Mouse (Mus musculus) limb, embryonic 15.5 days (tissue): Measurements from ENCODE around the gene Prpf4b. TPM values are rescaled to one million over a fixed set of nuclear protein-coding genes. Genes with fewer than 3 reads are reported as not detected.
"Not testable (repeated sequence)": the region's sequence is repeated elsewhere in the genome, so short reads cannot be mapped to it uniquely, and the experiment has no call there.

Experiments used
- ATAC-seq: fragments of 200-750 bp; cut with Nextera tagmentation; 2 replicates; pipeline ENCODE4 v1.8.0; 2017; ENCODE audit warnings: low read depth, moderate TSS enrichment; ENCODE audit not compliant: insufficient number of reproducible peaks, low FRiP score, low TSS enrichment
- H3K27ac ChIP-seq: fragments of 300-500 bp; sonication (generic); 2 replicates; pipeline ENCODE4 v1.5.1; 2015; ENCODE audit warnings: moderate library complexity, mild to moderate bottlenecking, inconsistent platforms
- H3K27me3 ChIP-seq: fragments of 300-500 bp; sonication (generic); 2 replicates; pipeline ENCODE4 v1.6.1; 2015; ENCODE audit warnings: inconsistent platforms
- H3K36me3 ChIP-seq: fragments of 300-500 bp; sonication (generic); 2 replicates; pipeline ENCODE4 v1.6.1; 2015; ENCODE audit warnings: inconsistent platforms
- H3K4me1 ChIP-seq: fragments of 300-500 bp; sonication (generic); 2 replicates; pipeline ENCODE4 v1.6.1; 2015; ENCODE audit warnings: inconsistent platforms
- H3K4me2 ChIP-seq: fragments of 300-500 bp; sonication (generic); 2 replicates; pipeline ENCODE4 v1.6.1; 2015; ENCODE audit warnings: mild to moderate bottlenecking, inconsistent platforms
- H3K4me3 ChIP-seq: fragments of 300-500 bp; sonication (generic); 2 replicates; pipeline ENCODE4 v1.5.1; 2015; ENCODE audit warnings: mild to moderate bottlenecking, inconsistent platforms
- H3K9ac ChIP-seq: fragments of 300-500 bp; sonication (generic); 2 replicates; pipeline ENCODE4 v1.6.1; 2015; ENCODE audit warnings: inconsistent platforms
- H3K9me3 ChIP-seq: fragments of 300-500 bp; sonication (generic); 2 replicates; pipeline ENCODE4 v1.6.1; 2016; ENCODE audit warnings: inconsistent platforms
- WGBS: fragments of 180-500 bp; shearing (Covaris S2); methylation state at CpG from one replicate; pipeline ENCODE4 v1.1.7; 2015; 5-methylcytosine and 5-hydroxymethylcytosine counted together
- polyA plus RNA-seq: library from polyadenylated mRNA; unstranded; fragments of >200 nt; fragmentation: Nextera tagmentation; extraction: Ambion mirVana; gene quantifications from 2 replicates; pipeline ENCODE4 v1.2.1, GENCODE M21; 2015

Gene Prpf4b
- polyA plus RNA-seq = 68.7 and 73.2 TPM in 2 replicates

DNA sequence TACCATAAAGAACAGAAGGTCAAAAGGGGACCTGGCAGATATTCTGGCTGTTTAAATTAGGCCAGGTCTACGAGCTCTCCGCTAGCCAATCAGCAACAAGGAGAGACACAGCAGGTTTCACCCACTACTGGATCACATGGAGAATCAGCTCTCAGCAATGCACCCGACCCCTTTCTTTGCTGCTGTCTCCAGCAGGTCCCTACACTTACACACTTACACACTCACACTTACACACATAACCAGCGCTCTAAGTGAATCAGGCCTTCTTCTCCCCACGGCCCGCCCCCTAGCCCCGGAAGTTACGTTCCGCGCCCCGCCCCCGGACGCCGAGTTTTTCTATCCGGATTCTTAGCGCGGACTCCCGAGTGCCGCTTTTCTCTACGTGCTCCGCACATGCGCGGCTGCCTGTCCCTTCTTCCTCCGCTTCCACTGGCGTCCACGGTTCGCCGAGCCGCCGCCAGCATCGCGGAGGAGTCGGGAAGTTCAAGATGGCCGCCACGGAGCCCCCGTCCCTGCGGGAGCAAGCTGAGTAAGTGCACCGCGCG, at the start of gene Prpf4b:
TSS of gene Prpf4b (plus strand) at position 137 of the 545 bp plus-strand sequence.
- H3K9ac ChIP-seq = peak within 1 kb of the TSS; percentile 96
- peak within 1 kb of the TSS; percentile 58 for H3K4me2 ChIP-seq
- H3K4me3 ChIP-seq = peak within 1 kb of the TSS; percentile 92
- H3K9me3 ChIP-seq = no peaks in the 10 kb centered on the region
- H3K27ac ChIP-seq = peak within 1 kb of the TSS; percentile 99
- H3K36me3 ChIP-seq = no peaks in the 10 kb centered on the region
- under 1% methylated on average over 40 of the region's 40 CpGs for WGBS
- peaks cover 18% of the 10 kb centered on the region for H3K4me1 ChIP-seq
- no peaks in the 10 kb centered on the region for H3K27me3 ChIP-seq
- peak; percentile 70 for ATAC-seq

- Histone ChIP-seq H3K4me1 (no peaks in the 10 kb centered on the region), H3K4me3 (no peak overlapping the region), H3K4me2 (no peak overlapping the region), H3K27ac (no peak overlapping the region), H3K9ac (no peak overlapping the region), H3K36me3 (no peaks in the 10 kb centered on the region), H3K9me3 (no peaks in the 10 kb centered on the region), H3K27me3 (no peaks in the 10 kb centered on the region)
- ATAC-seq = no peak
- 83% methylated on average over 3 of the region's 3 CpGs for WGBS
Measured at GRCm38 (mm10) chr13:34826760-34827690, 48.1 kb upstream of the Prpf4b start.

GRCm38 (mm10) chr13:34827988-34828882, 46.9 kb upstream of the Prpf4b start:
- Histone ChIP-seq H3K4me3 (no peak overlapping the region), H3K4me2 (no peak overlapping the region), H3K27me3 (no peaks in the 10 kb centered on the region), H3K36me3 (no peaks in the 10 kb centered on the region), H3K27ac (no peak overlapping the region), H3K9me3 (no peaks in the 10 kb centered on the region), H3K9ac (no peak overlapping the region), H3K4me1 (no peaks in the 10 kb centered on the region)
- WGBS = 76% methylated on average over 10 of the region's 10 CpGs
- no peak for ATAC-seq

- Histone ChIP-seq H3K27ac (no peak overlapping the region), H3K27me3 (no peaks in the 10 kb centered on the region), H3K4me2 (no peak overlapping the region), H3K4me1 (no peaks in the 10 kb centered on the region), H3K9me3 (no peaks in the 10 kb centered on the region), H3K9ac (no peak overlapping the region), H3K4me3 (no peak overlapping the region), H3K36me3 (no peaks in the 10 kb centered on the region)
- no peak for ATAC-seq
- WGBS = 51% methylated on average over 4 of the region's 4 CpGs
Measured at GRCm38 (mm10) chr13:34842851-34843250, 32.3 kb upstream of the Prpf4b start.

DNA sequence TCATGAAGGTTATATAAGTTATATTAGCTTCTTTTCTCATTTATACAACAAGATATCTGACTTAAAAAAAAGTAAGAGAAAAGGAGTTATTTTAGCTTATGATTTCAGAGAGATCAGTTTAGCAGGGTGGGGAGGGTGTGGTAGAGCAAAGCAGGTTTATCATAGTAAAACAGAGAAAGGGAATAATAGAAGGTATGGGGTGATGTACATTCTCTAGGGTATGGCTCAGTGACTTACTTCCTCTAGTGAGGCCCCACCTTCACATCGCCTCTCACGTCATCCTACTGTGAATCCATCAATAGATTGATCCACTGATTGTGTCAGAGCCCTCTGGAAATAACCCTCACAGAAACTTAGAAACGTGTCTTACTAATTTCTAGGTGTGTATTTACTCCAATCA, 24.3 kb upstream of the Prpf4b start:
- Histone ChIP-seq H3K9ac (no peak overlapping the region), H3K4me1 (no peaks in the 10 kb centered on the region), H3K9me3 (peaks cover 13% of the 10 kb centered on the region), H3K4me2 (no peak overlapping the region), H3K36me3 (peaks cover 5% of the 10 kb centered on the region; the same call in 1 of the 2 replicates), H3K4me3 (no peak overlapping the region), H3K27ac (no peak overlapping the region), H3K27me3 (no peaks in the 10 kb centered on the region)
- no peak for ATAC-seq
- 81% methylated on average over 3 of the region's 3 CpGs for WGBS

- H3K4me2 ChIP-seq = no peak overlapping the region
- no peaks in the 10 kb centered on the region for H3K27me3 ChIP-seq
- 69% methylated on average over 5 of the region's 5 CpGs for WGBS
- no peak overlapping the region for H3K27ac ChIP-seq
- no peak for ATAC-seq
- H3K36me3 ChIP-seq = peaks cover 5% of the 10 kb centered on the region; the same call in 1 of the 2 replicates
- peaks cover 13% of the 10 kb centered on the region for H3K9me3 ChIP-seq
- no peak overlapping the region for H3K4me3 ChIP-seq
- no peaks in the 10 kb centered on the region for H3K4me1 ChIP-seq
- no peak overlapping the region for H3K9ac ChIP-seq
Measured at GRCm38 (mm10) chr13:34851191-34851784, 23.8 kb upstream of the Prpf4b start.

DNA sequence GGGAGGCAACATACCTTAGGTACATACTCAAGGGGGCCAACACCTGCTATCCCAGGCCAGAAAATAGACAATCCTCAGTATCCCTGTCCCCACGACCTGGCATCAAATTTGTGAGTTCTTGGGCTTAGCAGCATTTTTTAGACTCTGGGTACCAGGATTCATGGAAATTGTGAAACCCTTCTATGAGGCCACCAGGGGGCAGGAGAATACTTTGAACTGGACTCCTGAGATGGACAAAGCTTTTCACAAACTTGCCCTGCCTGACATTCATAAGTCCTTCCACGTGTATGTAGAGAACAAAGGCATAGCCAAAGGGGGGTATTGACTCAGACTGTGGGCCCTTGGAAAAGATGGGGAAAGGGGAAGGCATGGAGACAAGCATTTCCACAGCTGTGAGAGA, 17.6 kb upstream of the Prpf4b start:
- Histone ChIP-seq H3K9me3 (peaks cover 13% of the 10 kb centered on the region), H3K36me3 (peaks cover 5% of the 10 kb centered on the region; the same call in 1 of the 2 replicates), H3K27me3 (no peaks in the 10 kb centered on the region), H3K4me3 (no peak overlapping the region), H3K9ac (no peak overlapping the region), H3K27ac (no peak overlapping the region), H3K4me1 (no peaks in the 10 kb centered on the region), H3K4me2 (no peak overlapping the region)
- WGBS = 35% methylated on average over 2 of the region's 2 CpGs
- no peak for ATAC-seq

- H3K4me2 ChIP-seq = no peak overlapping the region
Measured at GRCm38 (mm10) chr13:34859406-34859805, 15.7 kb upstream of the Prpf4b start.

DNA sequence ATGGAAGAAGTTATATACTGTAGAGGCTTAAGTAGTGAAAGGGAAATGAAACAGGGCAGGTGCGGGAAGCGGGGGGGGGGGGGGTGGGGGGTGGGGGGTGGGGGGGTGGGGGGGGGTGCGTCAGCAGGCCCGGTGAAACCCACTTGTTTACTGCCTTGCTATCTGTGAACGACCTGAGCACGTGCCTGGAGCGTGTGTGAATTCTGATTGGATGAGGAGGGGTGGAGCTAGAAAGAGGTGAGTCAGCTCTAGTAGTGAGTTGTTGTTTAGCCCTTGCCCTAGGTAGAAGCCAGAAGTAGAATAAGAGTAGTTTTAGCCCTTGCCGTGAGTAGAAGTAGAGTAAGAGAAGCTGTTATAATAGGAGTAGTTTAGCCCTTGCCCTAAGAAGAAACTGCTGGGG, 13.9 kb upstream of the Prpf4b start:
- H3K9ac ChIP-seq, H3K4me2 ChIP-seq, H3K4me3 ChIP-seq, H3K4me1 ChIP-seq, H3K36me3 ChIP-seq, H3K27me3 ChIP-seq, H3K9me3 ChIP-seq, ATAC-seq, H3K27ac ChIP-seq: not testable (repeated sequence)
- WGBS = 39% methylated on average over 7 of the region's 8 CpGs

More at GRCm38 (mm10) chr13:34859406-34859805, 15.7 kb upstream of the Prpf4b start:
- H3K27me3 ChIP-seq = no peaks in the 10 kb centered on the region
- H3K4me1 ChIP-seq = no peaks in the 10 kb centered on the region
- H3K4me3 ChIP-seq = no peak overlapping the region
- no peak for ATAC-seq
- H3K9me3 ChIP-seq = peaks cover 3% of the 10 kb centered on the region
- H3K9ac ChIP-seq = no peak overlapping the region
- H3K36me3 ChIP-seq = no peaks in the 10 kb centered on the region
- no peak overlapping the region for H3K27ac ChIP-seq
- WGBS = 67% methylated on average over 5 of the region's 5 CpGs

DNA sequence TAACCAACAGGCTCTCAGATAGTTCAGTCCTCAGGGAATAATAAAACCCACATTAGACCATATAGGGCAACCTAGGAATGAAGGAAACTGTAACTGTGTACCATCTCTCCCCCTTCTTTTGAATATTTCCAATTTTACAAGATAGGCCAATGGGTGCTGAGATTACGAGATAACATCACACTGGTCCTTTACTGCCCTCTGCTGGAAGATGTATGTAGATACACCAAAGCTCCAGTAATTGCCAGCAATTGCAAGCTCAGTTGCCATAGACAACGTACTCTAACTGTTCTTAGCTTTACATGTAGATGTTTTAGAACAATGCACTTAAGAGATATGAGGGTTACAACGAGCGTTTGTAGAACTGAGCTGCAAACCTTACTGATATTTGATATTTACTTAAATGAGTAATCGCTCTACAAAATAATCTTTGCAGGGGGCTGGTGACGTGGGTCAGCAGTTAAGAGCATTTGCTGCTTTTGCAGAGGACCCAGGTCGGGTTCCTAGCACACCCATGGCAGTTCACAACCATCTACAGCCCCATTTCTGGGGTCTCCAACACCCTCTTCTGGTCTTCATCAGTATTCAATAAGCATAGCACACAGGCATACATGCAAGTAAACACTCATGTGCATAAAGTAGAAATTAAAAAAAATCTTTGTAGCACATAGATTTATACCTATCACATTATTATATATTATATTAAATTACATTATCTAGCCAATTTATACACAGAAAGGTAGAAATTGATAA, 10.5 kb upstream of the Prpf4b start:
- ATAC-seq = peak; percentile 48; the same call in 1 of the 2 replicates
- H3K27me3 ChIP-seq = no peaks in the 10 kb centered on the region
- H3K36me3 ChIP-seq = no peaks in the 10 kb centered on the region
- no peaks in the 10 kb centered on the region for H3K9me3 ChIP-seq
- H3K4me2 ChIP-seq = no peak overlapping the region
- no peak overlapping the region for H3K4me3 ChIP-seq
- no peak overlapping the region for H3K9ac ChIP-seq
- H3K27ac ChIP-seq = no peak overlapping the region
- WGBS = 38% methylated on average over 7 of the region's 7 CpGs
- H3K4me1 ChIP-seq = no peaks in the 10 kb centered on the region
